Mouse (Mus musculus) myocyte (in vitro differentiated cells): ENCODE measurements at regions not wholly inside any gene's neighbourhood (a gene's known extent, or its start where the extent isn't known, plus 50 kb on each side); places are given as distances from the start of the nearest gene placed in this dataset.

Experiments
- CEBPB ChIP-seq: IDR thresholded peaks from 2 replicates; pipeline ENCODE4 v1.6.1; 2011; ENCODE audit warnings: mild to moderate bottlenecking, moderate library complexity; ENCODE audit not compliant: poor library complexity, insufficient read depth, severe bottlenecking
- E2F4 ChIP-seq: IDR thresholded peaks from one replicate; pipeline ENCODE4 v1.6.1; 2011; ENCODE audit warnings: mild to moderate bottlenecking, control low read depth, moderate library complexity; ENCODE audit not compliant: insufficient read depth
- MAX ChIP-seq: IDR thresholded peaks from one replicate; pipeline ENCODE4 v1.6.1; 2011; ENCODE audit warnings: low read depth, mild to moderate bottlenecking, control low read depth
- MYOD1 ChIP-seq, 3 experiments: IDR thresholded peaks; one replicate each; pipeline ENCODE4 v1.6.1; 2011; ENCODE audit warnings: control low read depth in 2 of 3, low read depth in 2 of 3, mild to moderate bottlenecking in 2 of 3, moderate library complexity in 1 of 3; ENCODE audit not compliant: insufficient read length in 2 of 3, control insufficient read depth in 1 of 3
- MYOG ChIP-seq, 3 experiments: IDR thresholded peaks; one replicate each; pipeline ENCODE4 v1.6.1; 2011; ENCODE audit warnings: control low read depth in 2 of 3, low read depth in 2 of 3, mild to moderate bottlenecking in 2 of 3; ENCODE audit not compliant: insufficient read length in 2 of 3, control insufficient read depth in 1 of 3, insufficient read depth in 1 of 3
- POLR2A ChIP-seq: IDR thresholded peaks from one replicate; pipeline ENCODE4 v1.6.1; 2011; ENCODE audit warnings: low read depth, mild to moderate bottlenecking, control low read depth, moderate library complexity; ENCODE audit not compliant: insufficient read length
- POLR2AphosphoS2 ChIP-seq: IDR thresholded peaks from one replicate; pipeline ENCODE4 v1.6.1; 2011; ENCODE audit warnings: low read depth, control low read depth; ENCODE audit not compliant: insufficient read length
- REST ChIP-seq: IDR thresholded peaks from one replicate; pipeline ENCODE4 v1.6.1; 2011; ENCODE audit warnings: mild to moderate bottlenecking, control low read depth, moderate library complexity; ENCODE audit not compliant: insufficient read depth, insufficient read length
- SRF ChIP-seq: IDR thresholded peaks from one replicate; pipeline ENCODE4 v1.6.1; 2011; ENCODE audit warnings: low read depth; ENCODE audit not compliant: control insufficient read depth, insufficient read length
- TCF12 ChIP-seq: IDR thresholded peaks from one replicate; pipeline ENCODE4 v1.6.1; 2011; ENCODE audit warnings: mild to moderate bottlenecking, control low read depth; ENCODE audit not compliant: poor library complexity, insufficient read depth, severe bottlenecking
- TCF3 ChIP-seq: IDR thresholded peaks from one replicate; pipeline ENCODE4 v1.6.1; 2011; ENCODE audit warnings: low read depth, control low read depth; ENCODE audit not compliant: insufficient read length
- USF1 ChIP-seq: IDR thresholded peaks from one replicate; pipeline ENCODE4 v1.6.1; 2011; ENCODE audit warnings: low read depth, mild to moderate bottlenecking, control low read depth, moderate library complexity

- TF ChIP-seq POLR2A (no peak), E2F4 (no peak), MYOD1 (IDR thresholded peaks at IDR 0.05; ENCODE audit: control insufficient read depth in 1 of 3, insufficient read length in 2 of 3, low read depth in 2 of 3) (no peak), USF1 (no peak), POLR2AphosphoS2 (no peak), MAX (no peak), TCF12 (no peak), CEBPB (no peak), REST (no peak), MYOG (IDR thresholded peaks at IDR 0.05; ENCODE audit: control insufficient read depth in 1 of 3, insufficient read depth in 1 of 3, insufficient read length in 2 of 3, low read depth in 2 of 3) (no peak), TCF3 (no peak), SRF (no peak)
Observed at GRCm38 (mm10) chr1:71970771-71971170, 241.3 kb downstream of the Mreg start.
